In the genomic region with DNA sequence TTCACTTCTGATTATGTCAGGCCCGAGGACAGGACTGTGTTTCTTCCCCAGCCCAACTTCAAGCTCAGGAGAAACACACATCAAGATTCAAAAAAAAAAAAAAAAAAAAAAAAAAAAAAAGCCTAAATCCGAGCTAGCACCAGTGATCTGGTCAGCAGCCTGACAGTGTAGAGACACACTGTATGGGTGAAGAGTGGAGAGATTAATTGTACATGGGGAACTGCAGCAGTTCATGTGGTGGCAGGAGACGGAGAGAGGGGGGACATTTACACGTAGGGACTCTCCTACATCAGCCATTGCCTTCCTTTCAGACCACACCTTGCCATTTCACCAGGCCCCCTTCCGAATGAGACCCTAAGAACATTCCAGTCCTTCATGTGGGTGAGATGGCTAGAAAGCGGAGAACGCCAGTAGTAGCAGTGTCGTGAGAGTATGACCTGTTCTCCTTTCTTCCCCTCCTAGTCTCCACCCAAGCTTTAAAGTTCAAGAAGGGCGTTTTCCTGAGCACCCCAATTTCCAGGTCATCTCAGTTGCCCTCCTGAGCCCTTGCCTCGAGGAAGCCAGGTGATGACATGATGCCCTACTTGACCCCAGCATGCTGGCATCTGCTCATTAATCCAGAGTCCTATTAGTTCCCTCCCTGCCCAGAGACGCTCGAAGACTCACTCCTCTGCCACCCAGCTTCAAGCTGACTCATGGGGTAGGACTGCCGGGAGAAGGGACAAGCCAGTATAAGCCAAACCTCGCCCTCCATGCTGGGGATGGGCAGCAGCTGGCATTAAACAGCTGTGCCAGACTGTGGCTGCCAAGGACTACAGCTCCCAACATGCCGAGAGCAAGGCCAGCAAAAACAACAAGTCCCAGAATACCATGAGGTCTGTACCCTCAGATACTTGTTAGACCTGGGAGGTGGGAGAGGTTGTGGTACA, we compare ENCODE assay signal across 7 mouse cellular contexts. TPM values are rescaled to one million over a fixed set of nuclear protein-coding genes. Genes with fewer than 3 reads are reported as not detected.
DNase-seq lines count a peak whose midpoint lies in the region; ATAC-seq and TF ChIP-seq lines count a peak whose summit lies in the region.

No protein-coding gene starts in this region.

- H3K4me1 ChIP-seq in E14TG2a.4 (replicated peaks; ENCODE audit: low read depth, low read length) = peaks cover 50% of the 10 kb centered on the region
- H3K4me1 ChIP-seq in embryonic facial prominence, embryonic 14.5 days (ENCODE audit: control insufficient read depth, insufficient read depth, low read length) = peaks cover 10% of the 10 kb centered on the region; the same call in 1 of the 2 replicates
- H3K4me1 ChIP-seq in stomach, postnatal 0 days (replicated peaks; ENCODE audit: control insufficient read depth, insufficient read depth) = no peaks in the 10 kb centered on the region

- no peak for TF ChIP-seq CTCF in E14TG2a.4 (conservative IDR thresholded peaks at IDR 0.05; ENCODE audit: low read length)
- TF ChIP-seq CTCF in stomach, postnatal 0 days (IDR thresholded peaks at IDR 0.05; ENCODE audit: low read depth) = no peak

- H3K4me2 ChIP-seq in embryonic facial prominence, embryonic 14.5 days (ENCODE audit: low read depth, low read length) = peak overlapping the region; percentile 87
- peak overlapping the region; percentile 95 for H3K4me2 ChIP-seq in stomach, postnatal 0 days (replicated peaks; ENCODE audit: low read depth)

- peak; percentile 77 for DNase-seq in 3T3-L1 (ENCODE audit: low read depth, low spot score)
- DNase-seq in embryonic facial prominence, embryonic 14.5 days (ENCODE audit: low spot score) = peak; percentile 55
- peak; percentile 54 to 69 for DNase-seq in heart, postnatal 10 days
- DNase-seq in layer of hippocampus, postnatal 10 days (ENCODE audit: low spot score in 2 of 2) = peak; percentile 53 to 65
- peak; percentile 55 to 78 for DNase-seq in lung, postnatal 4 days
- peak; percentile 70 for DNase-seq in stomach, postnatal 0 days (ENCODE audit: low spot score)

- peaks cover 5% of the 10 kb centered on the region; the same call in 1 of the 2 replicates for H3K27me3 ChIP-seq in E14TG2a.4 (ENCODE audit: insufficient read depth, low read length)
- H3K27me3 ChIP-seq in embryonic facial prominence, embryonic 14.5 days (replicated peaks; ENCODE audit: control insufficient read depth, insufficient read depth, low read length) = no peaks in the 10 kb centered on the region
- H3K27me3 ChIP-seq in stomach, postnatal 0 days (ENCODE audit: control insufficient read depth, insufficient read depth, low read length) = no peaks in the 10 kb centered on the region

- peak; percentile 76 for TF ChIP-seq EP300 in stomach, postnatal 0 days (optimal IDR thresholded peaks at IDR 0.05)

- no peak for ATAC-seq in embryonic facial prominence, embryonic 14.5 days (ENCODE audit: low read depth)
- peak; percentile 21 for ATAC-seq in stomach, postnatal 0 days (ENCODE audit: low FRiP score, low TSS enrichment)

- H3K27ac ChIP-seq in embryonic facial prominence, embryonic 14.5 days (replicated peaks; ENCODE audit: low read depth, low read length) = peak overlapping the region; percentile 67; the same call in 1 of the 2 replicates
- H3K27ac ChIP-seq in stomach, postnatal 0 days (replicated peaks) = peak overlapping the region; percentile 96

- intact Hi-C loops in heart, postnatal 10 days (cut with DNase I) = loop anchor here (10.0 kb wide), 1 partner anchor 526 kb away; the partner anchor contains the start of genes Creb3 and Tln1

- no peaks in the 10 kb centered on the region for H3K9me3 ChIP-seq in E14TG2a.4 (ENCODE audit: low read length)
- H3K9me3 ChIP-seq in embryonic facial prominence, embryonic 14.5 days (ENCODE audit: control insufficient read depth, low read length) = no peaks in the 10 kb centered on the region
- H3K9me3 ChIP-seq in stomach, postnatal 0 days (ENCODE audit: control insufficient read depth, low read length) = no peaks in the 10 kb centered on the region

- H3K36me3 ChIP-seq in E14TG2a.4 (ENCODE audit: insufficient read depth, low read length) = peaks cover 23% of the 10 kb centered on the region
- peaks cover 23% of the 10 kb centered on the region for H3K36me3 ChIP-seq in embryonic facial prominence, embryonic 14.5 days (ENCODE audit: control insufficient read depth, insufficient read depth, low read length)
- peaks cover 5% of the 10 kb centered on the region; the same call in 1 of the 2 replicates for H3K36me3 ChIP-seq in stomach, postnatal 0 days (ENCODE audit: control insufficient read depth, insufficient read depth, low read length)

- peak overlapping the region; percentile 84 for H3K4me3 ChIP-seq in E14TG2a.4 (replicated peaks; ENCODE audit: low read length)
- H3K4me3 ChIP-seq in embryonic facial prominence, embryonic 14.5 days (ENCODE audit: low read depth, low read length) = peak overlapping the region; percentile 70
- H3K4me3 ChIP-seq in stomach, postnatal 0 days (ENCODE audit: low read depth, low read length) = peak overlapping the region; percentile 74

- 56% methylated on average over 15 of the region's 15 CpGs for WGBS in embryonic facial prominence, embryonic 14.5 days
- 40% methylated on average over 15 of the region's 15 CpGs for WGBS in stomach, postnatal 0 days

- peak overlapping the region; percentile 78 for H3K9ac ChIP-seq in embryonic facial prominence, embryonic 14.5 days (ENCODE audit: low read depth, low read length)
- peak overlapping the region; percentile 83 for H3K9ac ChIP-seq in stomach, postnatal 0 days (ENCODE audit: low read length)

RNA-seq across cellular contexts. Expression of gene Fam214b, which starts 7.2 kb away (rescaled TPM):
- polyA plus RNA-seq in embryonic facial prominence, embryonic 14.5 days (2014; fragmentation: Nextera tagmentation; extraction: Ambion mirVana) = 9.5 TPM in 2 replicates
- total RNA-seq in heart, postnatal 10 days (2021) = 10 to 100 TPM; 23.6 to 30.7 TPM
- total RNA-seq in layer of hippocampus, postnatal 10 days (2021) = 10 to 100 TPM; 38.5 to 39.2 TPM
- 9.0 and 10.0 TPM in 2 replicates for polyA plus RNA-seq in stomach, postnatal 0 days (2015; fragmentation: Nextera tagmentation; extraction: Ambion mirVana)

RNA-seq across cellular contexts. Expression of gene Stoml2, which starts 7.3 kb away (rescaled TPM):
- polyA plus RNA-seq in embryonic facial prominence, embryonic 14.5 days (2014; fragmentation: Nextera tagmentation; extraction: Ambion mirVana) = 285 and 305 TPM in 2 replicates
- total RNA-seq in heart, postnatal 10 days (2021) = 100 to 1,000 TPM in 1 of 2 experiments, 10 to 100 TPM in 1; 99.9 to 106 TPM
- 100 to 1,000 TPM; 101 TPM for total RNA-seq in layer of hippocampus, postnatal 10 days (2021)
- 151 and 157 TPM in 2 replicates for polyA plus RNA-seq in stomach, postnatal 0 days (2015; fragmentation: Nextera tagmentation; extraction: Ambion mirVana)

RNA-seq across cellular contexts. Expression of gene Pigo, which starts 13.2 kb away (rescaled TPM):
- 16.6 and 18.8 TPM in 2 replicates for polyA plus RNA-seq in embryonic facial prominence, embryonic 14.5 days (2014; fragmentation: Nextera tagmentation; extraction: Ambion mirVana)
- total RNA-seq in heart, postnatal 10 days (2021) = 10 to 100 TPM; 19.3 to 25.1 TPM
- total RNA-seq in layer of hippocampus, postnatal 10 days (2021) = 10 to 100 TPM; 25.6 to 26.0 TPM
- polyA plus RNA-seq in stomach, postnatal 0 days (2015; fragmentation: Nextera tagmentation; extraction: Ambion mirVana) = 10.3 and 11.0 TPM in 2 replicates

RNA-seq across cellular contexts. Expression of gene Unc13b, which starts 19.9 kb away (rescaled TPM):
- polyA plus RNA-seq in embryonic facial prominence, embryonic 14.5 days (2014; fragmentation: Nextera tagmentation; extraction: Ambion mirVana) = 5.5 TPM in 2 replicates
- 10 to 100 TPM; 28.3 to 31.4 TPM for total RNA-seq in heart, postnatal 10 days (2021)
- total RNA-seq in layer of hippocampus, postnatal 10 days (2021) = 10 to 100 TPM; 53.7 to 70.3 TPM
- 3.2 and 4.5 TPM in 2 replicates for polyA plus RNA-seq in stomach, postnatal 0 days (2015; fragmentation: Nextera tagmentation; extraction: Ambion mirVana)

RNA-seq across cellular contexts. Expression of gene Fancg, which starts 28.5 kb away (rescaled TPM):
- 14.8 and 16.6 TPM in 2 replicates for polyA plus RNA-seq in embryonic facial prominence, embryonic 14.5 days (2014; fragmentation: Nextera tagmentation; extraction: Ambion mirVana)
- 1 to 10 TPM; 5.8 to 6.7 TPM for total RNA-seq in heart, postnatal 10 days (2021)
- 10 to 100 TPM in 1 of 2 experiments, 1 to 10 TPM in 1; 8.4 to 11.9 TPM for total RNA-seq in layer of hippocampus, postnatal 10 days (2021)
- polyA plus RNA-seq in stomach, postnatal 0 days (2015; fragmentation: Nextera tagmentation; extraction: Ambion mirVana) = 7.0 and 7.7 TPM in 2 replicates
